Mouse (Mus musculus) liver, embryonic 11.5 days (tissue): ENCODE data around the gene Bcar1. TPM values are rescaled to one million over a fixed set of nuclear protein-coding genes. Genes with fewer than 3 reads are reported as not detected.

Experiments used
- ATAC-seq: fragments of 200-750 bp; cut with Nextera tagmentation; replicated peaks from 2 replicates; pipeline ENCODE4 v1.8.0; 2017; ENCODE audit warnings: moderate number of reproducible peaks, mild to moderate bottlenecking, moderate TSS enrichment, moderate library complexity; ENCODE audit not compliant: low FRiP score
- DNase-seq: peaks from one replicate; pipeline ENCODE4 v3.0.0-alpha.2; 2017; ENCODE audit warnings: low spot score
- H3K27ac ChIP-seq: fragments of 300-500 bp; sonication (generic); 2 replicates; pipeline ENCODE4 v1.5.1; 2014; ENCODE audit warnings: mild to moderate bottlenecking, low read depth, low read length, control low read depth
- H3K27me3 ChIP-seq: fragments of 300-500 bp; sonication (generic); replicated peaks from 2 replicates; pipeline ENCODE4 v1.6.1; 2014; ENCODE audit warnings: low read length, mixed read lengths; ENCODE audit not compliant: control insufficient read depth, insufficient read depth
- H3K36me3 ChIP-seq: fragments of 300-500 bp; sonication (generic); 2 replicates; pipeline ENCODE4 v1.6.1; 2014; ENCODE audit warnings: mild to moderate bottlenecking, low read length, moderate library complexity, mixed read lengths; ENCODE audit not compliant: control insufficient read depth, insufficient read depth
- H3K4me1 ChIP-seq: fragments of 300-500 bp; sonication (generic); replicated peaks from 2 replicates; pipeline ENCODE4 v1.6.1; 2014; ENCODE audit warnings: low read length, mixed read lengths; ENCODE audit not compliant: control insufficient read depth, insufficient read depth
- H3K4me2 ChIP-seq: fragments of 300-500 bp; sonication (generic); 2 replicates; pipeline ENCODE4 v1.6.1; 2014; ENCODE audit warnings: mild to moderate bottlenecking, control low read depth, moderate library complexity
- H3K4me3 ChIP-seq: fragments of 300-500 bp; sonication (generic); 2 replicates; pipeline ENCODE4 v1.5.1; 2014; ENCODE audit warnings: low read depth, low read length, control low read depth
- H3K9ac ChIP-seq: fragments of 300-500 bp; sonication (generic); 2 replicates; pipeline ENCODE4 v1.6.1; 2014; ENCODE audit warnings: low read depth, low read length, control low read depth
- H3K9me3 ChIP-seq: fragments of 300-500 bp; sonication (generic); 2 replicates; pipeline ENCODE4 v1.6.1; 2016; ENCODE audit warnings: low read length, inconsistent platforms, mixed read lengths; ENCODE audit not compliant: control insufficient read depth
- WGBS: fragments of 180-500 bp; shearing (Covaris S2); extraction: QIAGEN DNeasy Blood & Tissue Kit; methylation state at CpG from one replicate; pipeline ENCODE4 v1.1.7; 2014; 5-methylcytosine and 5-hydroxymethylcytosine counted together
- polyA plus RNA-seq: library from polyadenylated mRNA; unstranded; fragments of >200 nt; fragmentation: Nextera tagmentation; extraction: Ambion mirVana; gene quantifications from 2 replicates; pipeline ENCODE4 v1.2.1, GENCODE M21; 2014

Gene Bcar1
- polyA plus RNA-seq, 1 experiment from 2014 or later = 27.8 TPM

DNA sequence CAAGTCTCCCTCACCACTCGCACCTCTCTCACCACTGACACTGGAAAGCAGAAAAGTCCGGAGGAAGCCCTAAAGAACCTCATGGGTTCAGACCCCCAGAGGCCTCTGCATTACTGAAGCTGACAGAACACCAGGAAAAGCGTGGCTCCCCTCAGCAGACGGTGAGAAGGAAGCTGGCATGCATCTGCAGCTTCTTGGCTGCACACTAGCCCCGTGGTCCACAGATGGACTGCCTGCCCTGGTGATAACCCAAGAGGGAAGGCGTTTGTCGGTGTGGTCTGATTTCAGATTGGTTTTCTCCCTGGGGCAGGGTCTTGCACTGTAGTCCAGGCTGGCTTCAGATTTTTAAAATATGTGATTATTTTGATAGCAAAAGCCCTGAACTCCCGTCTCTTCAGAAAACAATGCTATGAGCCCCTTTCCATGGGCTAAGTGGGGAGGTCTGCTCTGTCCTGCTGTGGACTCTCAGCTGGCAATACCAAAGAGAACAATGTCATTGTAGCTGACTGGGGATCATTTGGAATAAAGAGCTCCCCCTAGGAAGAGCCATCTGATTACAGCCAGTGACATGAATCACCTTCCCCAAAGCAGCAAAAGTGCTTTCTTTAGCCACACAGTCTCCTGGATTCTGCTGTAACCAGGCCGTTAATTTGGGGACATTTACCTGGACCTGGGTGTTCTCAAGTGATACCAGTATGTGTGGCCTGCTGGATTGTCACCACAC is 39.2 kb upstream of the Bcar1 start:
- DNase-seq (no peak), ATAC-seq (no peak)
- H3K9me3 ChIP-seq = no peaks in the 10 kb centered on the region
- H3K9ac ChIP-seq = no peak overlapping the region
- H3K4me3 ChIP-seq = no peak overlapping the region
- 87% methylated on average over 9 of the region's 9 CpGs for WGBS
- H3K27ac ChIP-seq = no peak overlapping the region
- no peaks in the 10 kb centered on the region for H3K27me3 ChIP-seq
- H3K4me1 ChIP-seq = 0 out of 2 replicates have a peak, but pooled peaks cover 3% of the 10 kb centered on the region
- no peak overlapping the region for H3K4me2 ChIP-seq
- peaks cover 2% of the 10 kb centered on the region; the same call in 1 of the 2 replicates for H3K36me3 ChIP-seq

DNA sequence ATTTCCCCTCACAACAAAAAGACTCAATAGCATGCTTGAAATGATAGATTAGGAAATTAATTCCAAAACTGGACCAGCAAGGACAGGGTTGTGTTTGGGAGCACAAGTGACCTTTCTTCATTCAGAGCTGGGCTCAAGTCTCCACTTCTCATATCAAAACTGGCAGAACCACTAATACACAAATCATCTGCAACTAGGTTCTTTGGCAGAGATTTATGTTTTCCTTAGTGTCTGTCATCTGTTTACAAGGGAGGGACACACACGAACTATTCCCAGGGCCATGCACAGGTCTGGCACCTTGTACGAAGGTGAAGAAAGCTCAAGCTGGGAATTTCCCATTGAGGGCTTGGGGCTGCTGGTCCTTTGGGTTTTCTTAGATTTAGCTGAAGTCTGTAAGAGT is 38.6 kb upstream of the Bcar1 start:
- WGBS = 83% methylated on average over 2 of the region's 2 CpGs
- Histone ChIP-seq H3K27ac (no peak overlapping the region), H3K27me3 (no peaks in the 10 kb centered on the region), H3K9me3 (no peaks in the 10 kb centered on the region), H3K9ac (no peak overlapping the region), H3K4me2 (no peak overlapping the region), H3K36me3 (peaks cover 2% of the 10 kb centered on the region; the same call in 1 of the 2 replicates), H3K4me1 (no peaks in the 10 kb centered on the region), H3K4me3 (no peak overlapping the region)
- no peak for ATAC-seq
- DNase-seq = no peak

DNA sequence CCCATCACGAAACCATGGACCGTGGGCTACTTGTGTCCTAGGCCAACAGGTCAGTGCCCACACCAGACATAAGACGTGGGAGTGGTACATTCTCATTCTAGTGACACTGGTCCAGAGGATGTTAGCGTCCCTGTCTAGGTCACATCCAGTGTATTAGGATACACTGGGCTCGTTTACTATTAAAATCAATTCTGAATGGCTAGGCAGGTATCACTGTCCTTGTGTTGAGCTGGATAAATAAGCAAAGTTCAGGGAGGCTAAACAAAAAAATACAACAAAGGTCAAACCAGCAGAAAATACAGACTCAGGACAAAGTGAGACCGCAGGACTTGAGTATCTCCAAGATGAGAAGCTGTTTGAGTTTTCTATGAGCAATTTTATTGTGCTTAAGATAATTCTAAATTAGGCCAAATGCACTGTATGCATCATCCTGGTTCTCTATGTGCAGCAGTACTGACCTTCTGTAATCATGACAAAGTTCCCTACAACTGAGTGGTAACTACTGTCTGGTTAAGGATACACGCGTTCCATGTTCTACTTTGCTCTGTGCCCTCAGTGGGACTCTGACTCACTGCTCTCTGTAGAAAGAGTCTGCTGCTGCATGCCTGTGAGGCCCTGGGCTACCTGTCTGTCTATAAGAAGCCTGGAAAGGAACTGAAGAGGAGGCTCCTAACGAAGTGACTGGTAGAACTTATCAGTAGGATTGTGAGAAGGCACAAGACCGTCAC is 37.3 kb upstream of the Bcar1 start:
- ATAC-seq (no peak), DNase-seq (no peak)

DNA sequence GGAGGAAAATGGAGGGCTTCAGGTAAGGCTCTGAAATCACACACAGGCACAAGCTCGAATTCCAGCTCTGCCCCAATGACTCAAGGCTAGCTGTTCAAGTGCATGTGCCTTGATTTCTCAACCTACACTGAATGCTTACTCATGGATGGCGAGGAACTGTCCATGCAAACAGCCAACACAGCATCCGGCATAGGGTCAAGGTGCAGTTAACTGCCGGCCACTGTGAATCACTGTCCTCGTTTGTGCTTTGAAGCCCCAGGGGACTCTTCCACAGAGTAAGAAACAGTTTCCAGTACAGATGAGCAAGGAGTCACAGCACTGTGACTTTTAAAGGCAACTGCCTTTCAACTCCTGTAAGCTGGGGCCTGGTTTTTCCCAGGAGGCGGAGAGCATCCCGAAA is 36.1 kb upstream of the Bcar1 start:
- ATAC-seq (peak; percentile 49; the same call in 1 of the 2 replicates), DNase-seq (no peak)
- Histone ChIP-seq H3K36me3 (peaks cover 5% of the 10 kb centered on the region), H3K9ac (no peak overlapping the region), H3K9me3 (no peaks in the 10 kb centered on the region), H3K27ac (no peak overlapping the region), H3K27me3 (no peaks in the 10 kb centered on the region), H3K4me3 (no peak overlapping the region), H3K4me1 (peaks cover under 1% of the 10 kb centered on the region; the same call in 1 of the 2 replicates), H3K4me2 (no peak overlapping the region)
- 82% methylated on average over 7 of the region's 7 CpGs for WGBS

More for the DNA sequence above, 37.3 kb upstream of the Bcar1 start:
- no peaks in the 10 kb centered on the region for H3K9me3 ChIP-seq
- H3K4me3 ChIP-seq = no peak overlapping the region
- 85% methylated on average over 10 of the region's 10 CpGs for WGBS
- peaks cover 2% of the 10 kb centered on the region; the same call in 1 of the 2 replicates for H3K36me3 ChIP-seq
- H3K27me3 ChIP-seq = no peaks in the 10 kb centered on the region
- no peaks in the 10 kb centered on the region for H3K4me1 ChIP-seq
- no peak overlapping the region for H3K9ac ChIP-seq
- H3K4me2 ChIP-seq = no peak overlapping the region
- no peak overlapping the region for H3K27ac ChIP-seq

DNA sequence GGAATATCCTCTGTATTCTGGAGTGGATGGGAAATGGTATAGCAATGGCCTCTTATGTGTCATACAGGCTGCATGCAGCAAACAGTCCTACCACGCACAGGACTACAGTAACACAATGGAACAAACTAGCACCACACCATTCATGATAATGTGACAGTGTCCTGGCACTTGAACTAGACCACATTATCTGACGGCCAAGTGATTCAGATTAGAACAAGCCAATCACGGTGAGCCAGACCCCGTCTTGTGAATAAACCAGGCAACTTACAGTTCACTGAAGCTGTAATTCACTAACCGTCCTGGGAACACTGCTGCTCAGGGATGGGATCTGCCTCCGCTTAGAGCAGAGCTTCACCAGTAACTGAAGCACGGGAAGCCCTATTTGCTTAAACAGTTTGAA is 35.2 kb upstream of the Bcar1 start:
- 81% methylated on average over 7 of the region's 7 CpGs for WGBS
- Histone ChIP-seq H3K27ac (no peak overlapping the region), H3K9ac (no peak overlapping the region)

DNA sequence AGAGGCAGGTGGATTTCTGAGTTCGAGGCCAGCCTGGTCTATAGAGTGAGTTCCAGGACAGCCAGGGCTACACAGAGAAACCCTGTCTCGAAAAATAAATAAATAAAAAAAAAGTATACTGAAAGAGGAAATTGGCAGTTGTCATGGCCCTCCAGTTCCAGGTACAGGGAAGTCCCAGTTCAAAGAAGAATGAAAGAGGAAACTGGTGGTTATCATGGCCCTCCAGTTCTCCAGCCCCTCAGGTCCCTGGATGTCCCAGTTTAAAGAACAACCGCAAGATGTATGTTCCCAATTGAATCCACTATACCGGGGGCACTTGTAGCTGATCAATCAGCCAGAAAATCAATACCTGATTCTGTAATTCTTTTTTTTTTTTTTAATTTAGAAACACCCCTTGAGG is 32.9 kb upstream of the Bcar1 start:
- Histone ChIP-seq H3K4me2 (no peak overlapping the region), H3K27me3 (no peaks in the 10 kb centered on the region), H3K9ac (no peak overlapping the region), H3K27ac (no peak overlapping the region), H3K36me3 (peaks cover 10% of the 10 kb centered on the region), H3K4me3 (no peak overlapping the region), H3K4me1 (peaks cover 8% of the 10 kb centered on the region), H3K9me3 (no peaks in the 10 kb centered on the region)
- no peak for ATAC-seq
- 79% methylated on average over 4 of the region's 4 CpGs for WGBS
- no peak for DNase-seq

More for the DNA sequence above, 35.2 kb upstream of the Bcar1 start:
- H3K4me1 ChIP-seq = peaks cover 8% of the 10 kb centered on the region
- H3K36me3 ChIP-seq = peaks cover 10% of the 10 kb centered on the region
- H3K27me3 ChIP-seq = no peaks in the 10 kb centered on the region
- H3K4me2 ChIP-seq = no peak overlapping the region
- ATAC-seq (no peak), DNase-seq (no peak)
- no peaks in the 10 kb centered on the region for H3K9me3 ChIP-seq
- no peak overlapping the region for H3K4me3 ChIP-seq

DNA sequence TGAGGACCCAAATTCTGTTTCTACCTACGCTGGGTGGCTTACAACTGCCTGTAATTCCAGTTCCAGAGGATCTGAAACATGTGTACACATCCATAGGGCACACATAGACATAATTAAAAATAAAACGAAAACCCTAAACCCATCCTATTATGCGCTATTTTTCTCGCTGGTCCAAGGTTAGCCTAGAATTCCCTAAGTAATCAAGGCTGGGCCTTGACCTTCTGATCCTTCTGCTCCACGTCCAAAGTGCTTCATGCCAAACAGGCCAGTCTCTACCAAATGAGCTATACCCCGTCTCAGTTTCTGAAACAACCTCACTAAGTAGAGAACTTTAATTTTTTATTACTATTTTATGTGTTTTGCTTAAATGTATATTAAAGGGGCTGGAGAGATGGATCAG is 32.2 kb upstream of the Bcar1 start:
- ATAC-seq (no peak), DNase-seq (no peak)
- Histone ChIP-seq H3K9me3 (no peaks in the 10 kb centered on the region), H3K4me1 (peaks cover 8% of the 10 kb centered on the region), H3K27me3 (no peaks in the 10 kb centered on the region), H3K4me2 (no peak overlapping the region), H3K36me3 (peaks cover 12% of the 10 kb centered on the region), H3K9ac (no peak overlapping the region), H3K4me3 (no peak overlapping the region), H3K27ac (no peak overlapping the region)
- WGBS = 93% methylated on average over 6 of the region's 6 CpGs

DNA sequence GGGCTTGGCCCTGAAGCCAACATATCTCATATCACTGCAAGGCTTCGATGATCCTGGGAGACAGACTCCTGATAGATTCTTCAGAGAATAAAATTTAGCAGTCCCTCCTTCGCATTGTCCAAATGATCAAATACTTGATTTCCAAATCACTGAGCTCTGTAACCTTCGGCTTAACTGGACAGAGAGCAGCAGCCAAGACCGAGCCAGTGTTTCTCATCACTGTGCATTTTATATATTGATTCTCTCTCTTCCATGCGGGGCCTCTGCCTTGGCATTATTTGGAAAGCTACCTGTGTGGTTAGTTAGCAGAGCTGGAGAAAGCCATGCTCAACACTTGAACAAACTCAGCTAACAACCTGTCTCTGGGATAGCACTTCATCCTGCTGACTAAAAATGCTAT is 29.9 kb upstream of the Bcar1 start:
- Histone ChIP-seq H3K27me3 (no peaks in the 10 kb centered on the region), H3K9me3 (no peaks in the 10 kb centered on the region), H3K27ac (no peak overlapping the region), H3K4me2 (no peak overlapping the region), H3K4me3 (no peak overlapping the region), H3K36me3 (peaks cover 12% of the 10 kb centered on the region), H3K4me1 (peaks cover 16% of the 10 kb centered on the region), H3K9ac (no peak overlapping the region)
- WGBS = 91% methylated on average over 5 of the region's 5 CpGs
- no peak for ATAC-seq
- no peak for DNase-seq
